Mouse (Mus musculus) limb, embryonic 12.5 days (tissue): ENCODE results near the gene Rasl11a. TPM values are rescaled to one million over a fixed set of nuclear protein-coding genes. Genes with fewer than 3 reads are reported as not detected.
"Not testable (repeated sequence)": the region's sequence is repeated elsewhere in the genome, so short reads cannot be mapped to it uniquely, and the experiment has no call there.

Experiments used
- ATAC-seq: fragments of 200-750 bp; cut with Nextera tagmentation; 2 replicates; pipeline ENCODE4 v1.8.0; 2017; ENCODE audit warnings: low read depth, moderate TSS enrichment; ENCODE audit not compliant: insufficient number of reproducible peaks, insufficient read depth, low FRiP score, low TSS enrichment
- H3K27ac ChIP-seq: fragments of 300-500 bp; sonication (generic); 2 replicates; pipeline ENCODE4 v1.5.1; 2016; ENCODE audit warnings: mild to moderate bottlenecking, moderate library complexity
- H3K27me3 ChIP-seq: fragments of 300-500 bp; sonication (generic); 2 replicates; pipeline ENCODE4 v1.6.1; 2016; ENCODE audit warnings: mild to moderate bottlenecking, moderate library complexity
- H3K36me3 ChIP-seq: fragments of 300-500 bp; sonication (generic); 2 replicates; pipeline ENCODE4 v1.6.1; 2016; ENCODE audit warnings: mild to moderate bottlenecking, moderate library complexity
- H3K4me1 ChIP-seq: fragments of 300-500 bp; sonication (generic); replicated peaks from 2 replicates; pipeline ENCODE4 v1.6.1; 2016
- H3K4me2 ChIP-seq: fragments of 300-500 bp; sonication (generic); 2 replicates; pipeline ENCODE4 v1.6.1; 2016; ENCODE audit warnings: mild to moderate bottlenecking, moderate library complexity
- H3K4me3 ChIP-seq: fragments of 300-500 bp; sonication (generic); replicated peaks from 2 replicates; pipeline ENCODE4 v1.5.1; 2016; ENCODE audit warnings: mild to moderate bottlenecking
- H3K9ac ChIP-seq: fragments of 300-500 bp; sonication (generic); replicated peaks from 2 replicates; pipeline ENCODE4 v1.6.1; 2016; ENCODE audit warnings: mild to moderate bottlenecking, moderate library complexity
- H3K9me3 ChIP-seq: fragments of 300-500 bp; sonication (generic); 2 replicates; pipeline ENCODE4 v1.6.1; 2016; ENCODE audit warnings: mild to moderate bottlenecking, moderate library complexity
- WGBS: fragments of 180-500 bp; shearing (Covaris S2); methylation state at CpG from one replicate; pipeline ENCODE4 v1.1.7; 2016; 5-methylcytosine and 5-hydroxymethylcytosine counted together
- polyA plus RNA-seq: library from polyadenylated mRNA; unstranded; fragments of >200 nt; fragmentation: Nextera tagmentation; extraction: Ambion mirVana; gene quantifications from 2 replicates; pipeline ENCODE4 v1.2.1, GENCODE M21; 2016

Gene Rasl11a
- polyA plus RNA-seq, 1 experiment from 2014 or later = 21.8 TPM

GRCm38 (mm10) chr5:146867246-146867945 lies 22.5 kb downstream of the Rasl11a start:
- no peak for ATAC-seq
- no peak overlapping the region for H3K27ac ChIP-seq
- 6% methylated on average over 19 of the region's 19 CpGs for WGBS
- peak overlapping the region; percentile 52 for H3K4me2 ChIP-seq
- H3K36me3 ChIP-seq = no peaks in the 10 kb centered on the region
- peaks cover 5% of the 10 kb centered on the region; the same call in 1 of the 2 replicates for H3K4me1 ChIP-seq
- no peaks in the 10 kb centered on the region for H3K9me3 ChIP-seq
- H3K27me3 ChIP-seq = no peaks in the 10 kb centered on the region
- peak overlapping the region; percentile 21; the same call in 1 of the 2 replicates for H3K4me3 ChIP-seq
- H3K9ac ChIP-seq = no peak overlapping the region

GRCm38 (mm10) chr5:146867946-146868314 lies 23.1 kb downstream of the Rasl11a start:
- 26% methylated on average over 4 of the region's 4 CpGs for WGBS
- no peak overlapping the region for H3K27ac ChIP-seq
- H3K4me1 ChIP-seq = peaks cover 5% of the 10 kb centered on the region; the same call in 1 of the 2 replicates
- H3K4me2 ChIP-seq = peak overlapping the region; percentile 52
- H3K27me3 ChIP-seq = no peaks in the 10 kb centered on the region
- no peak for ATAC-seq
- H3K9me3 ChIP-seq = no peaks in the 10 kb centered on the region
- H3K36me3 ChIP-seq = no peaks in the 10 kb centered on the region
- no peak overlapping the region for H3K9ac ChIP-seq
- peak overlapping the region; percentile 21; the same call in 1 of the 2 replicates for H3K4me3 ChIP-seq

- H3K36me3 ChIP-seq = no peaks in the 10 kb centered on the region
- H3K4me2 ChIP-seq = no peak overlapping the region
- no peaks in the 10 kb centered on the region for H3K27me3 ChIP-seq
- no peaks in the 10 kb centered on the region for H3K4me1 ChIP-seq
- no peak for ATAC-seq
- 89% methylated on average over 5 of the region's 5 CpGs for WGBS
- no peak overlapping the region for H3K27ac ChIP-seq
- H3K9me3 ChIP-seq = no peaks in the 10 kb centered on the region
- no peak overlapping the region for H3K4me3 ChIP-seq
- H3K9ac ChIP-seq = no peak overlapping the region
Observed at GRCm38 (mm10) chr5:146872981-146873631, 28.2 kb downstream of the Rasl11a start.

GRCm38 (mm10) chr5:146876024-146876423 lies 31.2 kb downstream of the Rasl11a start:
- H3K4me2 ChIP-seq = no peak overlapping the region
- H3K36me3 ChIP-seq = no peaks in the 10 kb centered on the region
- H3K27ac ChIP-seq = no peak overlapping the region
- H3K4me3 ChIP-seq = no peak overlapping the region
- H3K27me3 ChIP-seq = no peaks in the 10 kb centered on the region; the same call in 1 of the 2 replicates
- no peaks in the 10 kb centered on the region for H3K9me3 ChIP-seq
- no peak for ATAC-seq
- 83% methylated on average over 2 of the region's 2 CpGs for WGBS
- no peaks in the 10 kb centered on the region for H3K4me1 ChIP-seq
- H3K9ac ChIP-seq = no peak overlapping the region

GRCm38 (mm10) chr5:146877882-146878281 lies 33.0 kb downstream of the Rasl11a start:
- not testable (repeated sequence) for H3K27me3 ChIP-seq, H3K27ac ChIP-seq, H3K36me3 ChIP-seq, H3K4me1 ChIP-seq, ATAC-seq, H3K4me2 ChIP-seq, H3K4me3 ChIP-seq, H3K9ac ChIP-seq, H3K9me3 ChIP-seq
- 82% methylated on average over 5 of the region's 6 CpGs for WGBS

GRCm38 (mm10) chr5:146882261-146882660 lies 37.4 kb downstream of the Rasl11a start:
- H3K27me3 ChIP-seq = no peaks in the 10 kb centered on the region; the same call in 1 of the 2 replicates
- 86% methylated on average over 6 of the region's 6 CpGs for WGBS
- no peak overlapping the region for H3K4me2 ChIP-seq
- no peak for ATAC-seq
- no peaks in the 10 kb centered on the region for H3K36me3 ChIP-seq
- no peaks in the 10 kb centered on the region for H3K4me1 ChIP-seq
- no peak overlapping the region for H3K27ac ChIP-seq
- no peaks in the 10 kb centered on the region for H3K9me3 ChIP-seq
- H3K9ac ChIP-seq = no peak overlapping the region
- H3K4me3 ChIP-seq = no peak overlapping the region

- Histone ChIP-seq H3K4me1 (no peaks in the 10 kb centered on the region), H3K27ac (no peak overlapping the region), H3K9me3 (no peaks in the 10 kb centered on the region), H3K9ac (no peak overlapping the region), H3K36me3 (no peaks in the 10 kb centered on the region), H3K4me2 (no peak overlapping the region), H3K4me3 (no peak overlapping the region), H3K27me3 (no peaks in the 10 kb centered on the region; the same call in 1 of the 2 replicates)
- ATAC-seq = no peak
- WGBS = 72% methylated on average over 7 of the region's 7 CpGs
Observed at GRCm38 (mm10) chr5:146883053-146883452, 38.2 kb downstream of the Rasl11a start.

GRCm38 (mm10) chr5:146883486-146884272 lies 38.8 kb downstream of the Rasl11a start:
- no peaks in the 10 kb centered on the region for H3K9me3 ChIP-seq
- no peaks in the 10 kb centered on the region for H3K27me3 ChIP-seq
- H3K4me3 ChIP-seq = no peak overlapping the region
- H3K27ac ChIP-seq = no peak overlapping the region
- H3K4me1 ChIP-seq = no peaks in the 10 kb centered on the region
- WGBS = 87% methylated on average over 15 of the region's 15 CpGs
- ATAC-seq = no peak
- H3K9ac ChIP-seq = no peak overlapping the region
- no peaks in the 10 kb centered on the region for H3K36me3 ChIP-seq
- H3K4me2 ChIP-seq = no peak overlapping the region

GRCm38 (mm10) chr5:146891127-146891526 lies 46.3 kb downstream of the Rasl11a start:
- no peak overlapping the region for H3K4me3 ChIP-seq
- no peak overlapping the region for H3K27ac ChIP-seq
- no peaks in the 10 kb centered on the region for H3K36me3 ChIP-seq
- WGBS = 14% methylated on average over 14 of the region's 14 CpGs
- no peak for ATAC-seq
- no peaks in the 10 kb centered on the region for H3K4me1 ChIP-seq
- H3K4me2 ChIP-seq = peak overlapping the region; percentile 39
- no peaks in the 10 kb centered on the region for H3K27me3 ChIP-seq
- H3K9ac ChIP-seq = no peak overlapping the region
- no peaks in the 10 kb centered on the region for H3K9me3 ChIP-seq

- Histone ChIP-seq H3K4me1 (no peaks in the 10 kb centered on the region), H3K36me3 (no peaks in the 10 kb centered on the region), H3K9me3 (no peaks in the 10 kb centered on the region), H3K27ac (no peak overlapping the region), H3K9ac (no peak overlapping the region), H3K27me3 (no peaks in the 10 kb centered on the region), H3K4me3 (no peak overlapping the region), H3K4me2 (no peak overlapping the region)
- 86% methylated on average over 4 of the region's 4 CpGs for WGBS
- ATAC-seq = no peak
Observed at GRCm38 (mm10) chr5:146892904-146893303, 48.0 kb downstream of the Rasl11a start.

GRCm38 (mm10) chr5:146893478-146894182 lies 48.8 kb downstream of the Rasl11a start:
- Histone ChIP-seq H3K9ac (no peak overlapping the region), H3K27ac (no peak overlapping the region), H3K9me3 (no peaks in the 10 kb centered on the region), H3K4me1 (no peaks in the 10 kb centered on the region), H3K4me3 (no peak overlapping the region), H3K4me2 (no peak overlapping the region), H3K27me3 (no peaks in the 10 kb centered on the region), H3K36me3 (no peaks in the 10 kb centered on the region)
- 85% methylated on average over 11 of the region's 11 CpGs for WGBS
- ATAC-seq = no peak
